Mouse (Mus musculus): ENCODE data around the gene Rnf31. TPM values are rescaled to one million over a fixed set of nuclear protein-coding genes. Genes with fewer than 3 reads are reported as not detected.

Rnf31 gene
- total RNA-seq, 2 experiments from 2014 or later = 15.9 to 16.4 TPM

DNA sequence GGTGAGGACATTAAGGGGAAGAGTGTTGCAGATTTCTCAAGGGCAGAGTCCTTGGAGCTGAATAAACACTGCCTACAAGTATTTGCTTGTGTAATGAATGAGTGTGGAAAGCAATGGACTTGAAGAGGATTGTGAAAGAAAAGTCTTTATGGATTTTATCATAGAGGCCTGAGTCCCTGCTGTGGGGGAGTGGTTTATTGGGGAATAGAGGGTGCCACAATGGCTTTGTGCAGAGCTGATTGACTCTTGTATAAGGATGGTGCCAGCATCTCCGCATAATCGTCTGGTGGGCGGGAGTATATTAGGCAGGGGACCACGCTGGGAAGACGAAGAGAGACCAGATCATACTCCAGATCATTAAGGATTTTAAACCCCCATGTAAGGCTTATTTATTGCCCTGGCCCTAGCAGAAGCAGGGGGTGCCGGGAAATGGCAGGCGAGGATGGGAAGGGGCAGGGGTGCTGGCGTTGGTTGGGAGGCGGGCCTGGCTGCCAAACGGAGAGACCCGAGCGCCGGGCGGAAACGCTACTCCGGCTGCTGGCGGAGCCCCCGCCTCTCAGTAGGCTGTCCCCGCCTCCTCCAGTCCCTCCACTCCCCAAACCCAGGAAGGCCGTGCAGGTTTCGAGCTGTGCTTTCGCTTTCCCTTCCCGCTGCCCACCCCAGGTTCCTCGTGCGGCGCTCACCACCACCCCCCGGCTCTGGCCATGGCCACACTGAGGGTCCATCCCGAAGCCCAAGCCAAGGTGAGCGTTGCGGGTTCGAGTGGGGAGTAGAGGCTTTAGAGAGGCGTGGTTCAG is 13.4 kb upstream of the Rnf31 start, which contains the start of gene Psme1:
Gene Psme1 (plus strand): TSS at position 253 of the 797 bp plus-strand sequence.
- peak; percentile 71 for DNase-seq

DNA sequence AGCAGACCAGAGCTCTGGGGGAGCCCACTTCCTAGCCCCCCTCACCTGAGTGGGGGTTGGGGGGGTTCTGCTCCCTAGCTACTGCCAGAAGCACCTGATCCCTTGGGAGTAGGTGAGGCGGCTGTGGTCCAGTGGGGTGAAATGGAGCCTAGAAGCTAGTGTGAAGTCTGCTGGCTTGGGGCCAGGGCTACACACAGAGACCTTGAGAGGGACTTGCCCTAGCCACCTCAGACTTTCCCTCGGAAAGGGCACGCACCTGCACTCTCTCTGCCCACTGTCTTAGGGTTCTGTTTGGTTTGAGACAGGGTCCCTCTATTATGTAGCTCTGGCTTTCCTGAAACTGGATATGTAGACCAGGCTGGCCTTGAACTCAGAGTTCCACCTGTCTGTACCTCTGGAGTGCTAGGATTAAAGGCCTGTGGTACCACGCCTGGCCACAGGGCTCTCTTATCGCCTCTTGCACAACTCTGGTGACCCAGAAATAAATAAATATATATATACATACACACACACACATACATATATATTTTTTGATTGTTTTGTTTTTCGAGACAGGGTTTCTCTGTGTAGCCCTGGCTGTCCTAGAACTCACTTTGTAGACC is 12.7 kb upstream of the Rnf31 start:
- DNase-seq = peak; percentile 71

DNA sequence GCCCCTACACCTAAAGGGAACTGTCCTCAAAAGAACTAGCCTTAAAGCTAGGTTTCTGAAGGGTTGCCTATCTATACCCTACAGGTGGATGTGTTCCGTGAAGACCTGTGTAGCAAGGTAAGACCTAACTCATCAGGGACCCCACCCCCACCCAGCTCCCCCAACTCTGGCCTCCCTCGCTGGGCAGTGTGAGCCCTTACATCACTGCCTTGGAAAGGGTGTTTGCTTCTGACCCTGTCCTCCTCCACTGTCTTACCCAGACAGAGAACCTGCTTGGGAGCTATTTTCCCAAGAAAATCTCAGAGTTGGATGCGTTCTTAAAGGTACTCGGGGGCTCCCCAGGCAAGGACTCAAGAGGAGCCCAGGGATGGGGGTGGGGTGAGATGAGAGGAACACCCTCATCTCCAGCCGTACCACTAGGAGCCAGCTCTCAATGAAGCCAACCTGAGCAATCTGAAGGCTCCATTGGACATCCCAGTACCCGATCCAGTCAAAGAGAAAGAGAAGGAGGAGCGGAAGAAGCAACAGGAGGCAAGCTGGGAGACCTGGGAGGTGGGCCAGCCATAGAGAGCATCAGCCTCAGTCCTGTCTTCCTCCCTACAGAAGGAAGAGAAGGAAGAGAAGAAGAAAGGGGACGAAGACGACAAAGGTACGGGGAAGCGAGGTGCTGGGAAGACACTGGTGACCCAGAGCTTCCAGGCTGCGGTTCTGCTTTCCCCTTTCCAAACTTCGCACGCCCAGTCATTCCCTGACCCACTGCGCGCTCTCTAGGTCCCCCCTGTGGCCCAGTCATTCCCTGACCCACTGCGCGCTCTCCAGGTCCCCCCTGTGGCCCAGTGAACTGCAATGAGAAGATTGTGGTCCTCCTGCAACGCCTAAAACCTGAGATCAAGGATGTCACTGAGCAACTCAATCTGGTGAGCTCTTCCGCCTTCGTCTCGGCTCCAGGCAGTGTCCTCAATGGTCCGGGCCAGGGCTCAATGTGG is 11.7 kb upstream of the Rnf31 start:
- no peak for DNase-seq

DNA sequence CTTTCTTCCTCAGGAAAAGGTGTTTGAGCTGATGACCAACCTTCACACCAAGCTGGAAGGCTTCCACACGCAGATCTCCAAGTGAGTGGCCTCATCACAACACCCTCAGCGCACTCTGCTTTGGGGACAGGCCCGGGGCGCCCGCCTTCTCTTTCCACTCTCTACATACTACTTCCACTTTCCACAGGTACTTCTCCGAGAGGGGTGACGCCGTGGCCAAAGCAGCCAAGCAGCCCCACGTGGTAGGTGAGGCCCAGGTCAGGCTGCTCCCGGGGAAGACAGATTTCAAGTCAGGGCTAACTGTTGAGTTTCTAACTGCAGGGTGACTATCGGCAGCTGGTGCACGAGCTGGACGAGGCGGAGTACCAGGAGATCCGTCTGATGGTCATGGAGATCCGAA is 10.8 kb upstream of the Rnf31 start:
- DNase-seq = no peak

DNA sequence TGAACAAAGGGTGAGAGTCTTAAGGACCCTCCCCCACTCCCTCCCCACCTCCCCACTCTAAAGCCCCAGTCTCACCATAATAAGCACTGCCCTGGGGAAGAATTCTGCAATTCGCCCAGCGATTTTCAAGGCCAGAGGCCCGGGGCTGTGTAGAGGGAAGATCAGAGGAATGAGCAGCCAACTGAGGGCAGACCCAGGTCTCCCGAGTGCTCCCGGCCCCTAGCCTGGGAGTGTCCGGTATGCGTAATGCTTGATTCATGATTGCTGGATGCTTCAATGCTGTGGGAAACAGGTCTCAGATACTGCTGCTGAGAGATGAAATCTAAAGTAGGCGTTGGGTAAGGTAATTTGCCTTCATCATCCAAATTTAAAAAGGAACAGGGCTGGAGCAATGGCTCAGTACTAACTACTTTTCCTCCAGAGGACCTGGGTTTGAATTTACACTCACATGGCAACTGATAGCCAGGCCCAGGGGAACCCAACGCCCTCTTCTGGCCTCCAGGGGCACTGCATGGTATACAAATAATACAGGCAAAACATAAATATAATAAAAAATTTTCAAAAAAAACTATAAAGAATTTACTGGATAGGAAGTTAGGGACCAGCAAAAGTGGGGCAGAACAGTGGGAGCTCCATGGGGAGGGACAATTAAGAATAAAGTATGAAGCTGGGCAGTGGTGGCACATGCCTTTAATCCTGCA is 9.4 kb upstream of the Rnf31 start:
- no peak for DNase-seq

DNA sequence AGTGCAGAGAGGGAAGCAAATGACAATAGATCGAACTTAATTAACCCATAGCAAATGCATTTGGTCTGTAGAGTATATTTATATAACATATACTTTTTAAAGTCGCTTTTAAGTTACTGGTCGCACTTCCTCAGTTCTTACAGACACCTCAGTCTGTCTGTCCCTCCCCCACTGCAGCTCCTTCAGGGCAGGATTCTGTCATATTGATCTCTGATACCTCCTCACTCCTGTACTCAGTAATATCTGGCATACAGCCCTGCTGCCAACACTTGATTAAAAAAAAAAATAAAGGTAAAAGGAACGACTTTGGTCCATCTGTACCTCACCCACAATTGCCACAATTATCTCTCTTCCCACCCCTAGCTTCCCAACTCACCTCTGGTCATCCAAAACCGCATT is 7.2 kb upstream of the Rnf31 start:
- DNase-seq = no peak

DNA sequence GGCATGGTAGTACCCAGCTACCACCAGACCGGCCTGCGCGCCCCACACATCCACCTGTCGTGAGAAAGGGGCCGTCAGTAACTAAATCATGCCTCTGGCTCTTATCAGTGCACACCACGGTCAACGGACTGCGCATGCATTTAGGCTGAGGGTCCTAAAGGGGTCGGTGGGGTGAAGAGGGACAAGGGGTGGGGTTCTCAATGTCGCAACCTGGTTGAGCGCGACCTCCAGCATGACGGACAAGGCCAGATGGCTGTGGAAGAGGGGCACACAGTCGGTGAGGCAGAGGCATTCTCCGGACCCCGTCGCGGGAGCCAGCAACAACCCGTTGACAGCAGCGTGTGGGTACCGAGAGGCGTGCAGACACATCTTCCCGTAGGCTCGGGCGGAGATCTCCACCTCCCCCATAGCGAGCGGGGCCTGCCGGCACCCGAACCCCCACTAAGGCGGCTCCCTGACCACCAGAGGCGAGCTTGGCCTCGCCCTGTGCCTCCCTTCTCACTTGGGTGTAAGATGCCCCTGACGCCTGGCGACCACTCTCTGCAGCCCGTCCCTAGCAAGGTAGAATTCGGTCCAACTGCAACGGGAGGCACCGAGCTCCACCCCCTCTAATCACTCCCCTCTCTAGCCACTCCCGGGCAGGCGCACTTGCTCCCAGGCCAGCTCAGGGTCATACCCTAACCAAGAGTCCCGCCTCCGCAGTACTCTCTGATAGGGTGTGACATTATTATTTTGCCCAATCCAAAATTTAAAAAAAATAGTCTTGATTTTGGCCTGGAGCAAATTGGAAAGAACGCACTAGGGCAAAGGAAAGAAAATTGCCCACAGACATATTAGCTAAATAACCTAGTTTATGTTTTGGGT is 6.6 kb upstream of the Rnf31 start, which contains the start of gene Emc9:
Gene Emc9 (minus strand): TSS at position 601 of the 864 bp plus-strand sequence.
- DNase-seq = peak; percentile 69

DNA sequence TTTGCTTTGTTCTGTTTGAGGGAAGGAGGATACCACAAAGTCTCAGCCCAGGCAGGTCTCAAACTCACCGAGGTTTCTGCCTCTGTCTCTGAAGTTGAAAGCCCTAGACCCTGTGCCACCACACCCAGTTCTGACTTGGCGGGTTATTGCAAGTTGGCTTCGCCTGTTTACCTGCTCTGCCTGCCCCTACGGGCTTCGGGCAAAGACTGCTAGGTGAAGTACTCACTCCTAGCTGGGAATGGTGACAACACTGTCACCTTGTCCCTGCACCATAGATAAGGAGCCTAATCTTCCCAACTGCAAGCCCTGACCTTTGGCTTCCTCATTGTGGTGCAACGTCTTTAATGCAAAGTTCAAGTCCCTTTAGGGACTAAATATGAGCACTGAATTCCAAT is 5.9 kb upstream of the Rnf31 start:
- DNase-seq = no peak

DNA sequence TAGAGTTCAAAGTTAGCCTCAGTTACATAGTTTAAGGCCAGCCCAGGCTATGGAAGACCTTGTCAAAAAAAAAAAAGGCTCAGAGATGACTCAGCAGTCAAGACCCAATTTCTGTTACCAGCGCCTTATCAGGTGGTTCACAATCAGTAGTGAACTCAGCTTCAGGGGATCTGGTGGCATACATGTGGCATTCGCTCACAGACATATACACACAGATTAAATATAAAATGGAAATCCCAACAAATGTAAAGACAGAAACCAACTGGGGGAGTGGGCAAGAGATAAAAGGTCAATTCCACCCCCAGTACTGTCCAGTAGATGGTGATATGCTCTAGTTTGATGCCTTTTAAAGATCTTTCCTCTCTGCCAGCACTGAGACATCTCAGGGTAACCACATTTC is 5.4 kb upstream of the Rnf31 start:
- no peak for DNase-seq

DNA sequence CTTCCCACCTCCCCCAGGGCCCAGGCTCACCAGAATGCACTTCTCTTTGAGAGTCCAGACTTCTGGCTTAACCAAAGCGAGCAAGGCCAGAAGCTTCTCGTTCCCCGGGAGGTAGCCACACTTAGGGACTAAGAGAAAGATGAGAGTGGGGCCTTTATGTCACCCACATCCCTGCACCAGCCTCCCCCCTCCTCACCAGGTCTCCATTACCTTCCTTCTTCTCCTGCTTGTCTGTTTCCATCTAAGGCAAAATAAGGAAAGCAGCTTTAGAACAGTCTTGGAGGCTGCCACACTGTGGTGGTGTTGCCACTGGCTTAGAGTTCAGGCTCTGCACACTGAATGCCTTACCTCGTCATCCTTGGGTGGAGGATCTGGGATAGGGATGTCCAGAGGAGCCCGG is 2.2 kb upstream of the Rnf31 start:
- no peak for DNase-seq

DNA sequence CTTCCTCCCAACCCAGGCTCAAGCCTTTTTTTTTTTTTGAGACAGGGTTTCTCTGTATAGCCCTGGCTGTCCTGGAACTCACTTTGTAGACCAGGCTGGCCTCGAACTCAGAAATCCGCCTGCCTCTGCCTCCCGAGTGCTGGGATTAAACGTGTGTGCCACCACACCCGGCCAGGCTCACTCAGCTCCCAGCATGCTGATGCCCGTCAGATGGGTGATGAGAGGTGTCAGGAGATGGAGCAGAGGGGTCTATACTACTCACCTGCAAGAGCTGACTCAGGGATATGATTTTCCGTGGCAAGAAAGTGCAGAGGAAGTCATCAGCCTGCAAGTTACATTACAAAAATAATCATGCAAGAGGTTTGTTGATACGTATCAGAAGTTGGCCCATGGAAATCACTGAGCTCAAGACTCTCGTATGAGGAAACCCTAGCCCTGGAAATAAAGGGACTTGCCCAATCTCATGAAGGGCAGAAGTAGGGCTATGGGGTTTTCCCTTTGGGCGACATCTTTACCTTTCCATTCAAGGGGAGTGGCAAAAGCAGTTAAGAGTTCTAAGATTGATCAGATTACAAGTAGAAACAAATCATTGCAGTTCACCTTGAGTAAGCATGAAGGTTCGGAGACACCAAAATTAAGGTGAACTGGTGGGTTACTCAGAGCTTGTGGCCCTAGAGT is 1.6 kb upstream of the Rnf31 start:
- no peak for DNase-seq

DNA sequence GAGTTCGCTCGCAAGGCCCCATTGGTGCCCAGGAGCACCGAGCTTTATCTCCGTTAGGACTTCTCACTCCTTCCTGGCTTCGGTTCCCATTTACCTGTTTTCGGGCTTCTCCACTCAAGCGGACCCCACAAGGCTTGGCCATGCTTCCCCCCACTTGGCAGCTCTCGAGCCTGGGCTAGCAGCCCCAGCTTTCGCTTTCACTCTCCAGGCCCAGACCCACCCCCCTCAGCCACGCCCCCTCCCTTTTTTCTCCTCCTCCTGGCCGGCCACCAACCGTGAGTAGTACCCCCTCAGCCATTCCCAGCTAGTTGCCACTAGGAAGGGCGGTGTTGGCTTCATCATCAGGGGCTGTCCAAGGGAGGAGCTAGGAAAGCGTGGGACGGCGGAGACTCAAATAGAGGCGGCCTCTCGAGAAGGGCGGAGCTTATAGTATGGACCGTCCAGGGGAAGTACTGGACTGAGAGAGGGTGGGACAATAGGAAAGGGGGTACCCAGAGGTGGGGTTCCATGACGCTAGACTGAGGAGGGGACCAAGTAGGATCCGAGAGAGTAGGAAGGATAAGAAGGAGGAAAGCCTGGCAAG is 669 bp upstream of the Rnf31 start, which contains the start of gene Psme2:
Gene Psme2 (minus strand): TSS at position 366 of the 583 bp plus-strand sequence.
- DNase-seq = peak; percentile 88

DNA sequence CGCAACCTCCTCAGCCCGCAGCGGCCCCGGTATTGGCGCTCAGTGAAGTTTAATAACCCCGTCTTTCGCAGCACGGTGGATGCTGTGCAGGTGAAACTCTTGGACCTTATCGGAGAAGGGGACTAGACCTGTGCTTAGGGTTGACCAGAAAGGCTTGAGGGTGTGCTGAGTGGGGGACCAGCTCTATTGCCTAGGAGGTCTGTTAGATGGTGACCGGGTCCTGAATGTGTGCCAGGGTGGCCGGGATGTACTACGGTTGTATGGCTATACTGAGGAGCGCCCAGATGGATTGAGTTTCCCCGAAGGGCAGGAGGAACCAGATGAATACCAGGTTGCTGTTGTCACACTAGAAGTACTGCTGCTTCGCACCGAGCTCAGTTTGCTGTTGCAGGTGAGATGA is 718 bp downstream of the Rnf31 start:
- DNase-seq = no peak

DNA sequence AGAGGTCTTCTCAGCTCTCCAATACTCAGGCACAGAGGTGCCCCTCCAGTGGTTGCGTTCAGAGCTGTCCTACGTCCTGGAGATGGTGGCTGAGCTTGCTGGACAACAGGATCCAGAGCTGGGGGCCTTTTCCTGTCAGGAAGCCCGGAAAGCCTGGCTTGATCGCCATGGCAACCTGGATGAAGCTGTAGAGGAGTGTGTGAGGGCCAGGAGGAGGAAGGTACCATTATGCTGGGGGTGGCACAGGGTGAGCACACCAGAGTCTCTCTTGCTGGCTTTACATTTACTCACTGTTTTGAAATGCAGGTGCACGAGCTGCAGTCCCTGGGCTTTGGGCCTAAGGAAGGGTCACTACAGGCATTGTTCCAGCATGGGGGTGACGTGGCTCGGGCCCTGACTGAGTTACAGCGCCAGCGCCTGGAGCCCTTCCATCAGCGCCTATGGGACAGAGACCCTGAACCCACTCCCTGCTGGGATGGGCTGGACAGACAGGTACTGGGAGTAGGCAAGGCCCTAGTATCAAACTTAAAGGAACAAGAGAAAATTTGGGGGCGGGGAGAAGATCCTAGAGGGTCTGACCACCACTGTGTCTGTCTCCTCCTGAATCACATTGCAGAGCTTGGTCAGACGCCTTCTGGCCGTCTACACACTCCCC is 4.7 kb downstream of the Rnf31 start:
- no peak for DNase-seq

DNA sequence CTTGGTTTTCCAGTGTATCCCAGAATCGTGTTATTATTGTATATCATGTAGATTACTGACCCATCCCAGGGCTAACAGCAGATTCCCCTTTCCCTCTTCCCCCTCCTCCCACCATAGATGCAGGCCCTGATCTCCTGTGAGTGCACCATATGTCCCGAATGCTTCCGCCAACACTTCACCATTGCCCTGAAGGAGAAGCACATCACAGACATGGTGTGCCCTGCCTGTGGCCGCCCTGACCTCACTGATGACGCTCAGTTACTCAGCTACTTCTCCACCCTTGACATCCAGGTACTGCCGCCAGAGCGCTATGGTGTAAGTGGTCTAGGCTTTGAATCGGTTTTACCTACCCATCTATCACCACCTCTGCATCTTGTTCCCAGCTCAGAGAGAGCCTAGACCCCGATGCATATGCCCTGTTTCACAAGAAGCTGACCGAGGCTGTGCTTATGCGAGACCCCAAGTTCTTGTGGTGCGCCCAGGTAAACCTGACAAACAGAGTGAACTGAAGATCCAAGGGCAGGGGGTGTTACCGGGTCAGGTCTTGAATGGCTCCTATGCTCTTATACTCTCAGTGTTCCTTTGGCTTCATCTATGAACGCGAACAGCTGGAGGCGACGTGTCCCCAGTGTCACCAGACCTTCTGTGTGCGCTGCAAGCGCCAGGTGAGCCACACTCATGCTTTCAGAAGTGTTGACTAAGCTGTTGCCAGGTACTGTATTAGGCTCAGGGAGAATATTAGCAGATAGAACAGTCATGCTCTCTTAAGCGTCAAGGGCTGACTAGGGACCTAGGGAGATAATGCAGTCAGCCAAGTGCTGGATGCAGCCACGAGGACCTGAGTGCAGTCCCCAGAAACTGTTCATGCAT is 7.2 kb downstream of the Rnf31 start:
- no peak for DNase-seq

DNA sequence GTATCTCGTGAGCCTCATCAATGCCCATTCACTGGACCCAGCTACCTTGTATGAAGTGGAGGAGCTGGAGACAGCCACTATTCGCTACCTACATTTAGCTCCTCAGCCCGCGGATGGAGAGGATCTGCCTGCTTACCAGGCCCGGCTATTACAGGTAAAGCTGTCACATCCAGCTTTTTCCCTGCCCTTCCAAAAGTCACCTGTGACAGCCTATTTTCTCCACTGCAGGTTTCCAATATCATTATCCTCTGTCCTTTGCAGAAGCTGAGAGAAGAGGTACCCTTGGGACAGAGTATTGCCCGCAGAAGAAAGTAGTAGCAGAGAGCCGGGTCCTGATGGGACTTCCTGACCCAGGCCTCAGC is 11.7 kb downstream of the Rnf31 start, which contains the start of gene Irf9:
Gene Irf9 (plus strand): TSS at position 301 of the 362 bp plus-strand sequence.
- no peak for DNase-seq

DNA sequence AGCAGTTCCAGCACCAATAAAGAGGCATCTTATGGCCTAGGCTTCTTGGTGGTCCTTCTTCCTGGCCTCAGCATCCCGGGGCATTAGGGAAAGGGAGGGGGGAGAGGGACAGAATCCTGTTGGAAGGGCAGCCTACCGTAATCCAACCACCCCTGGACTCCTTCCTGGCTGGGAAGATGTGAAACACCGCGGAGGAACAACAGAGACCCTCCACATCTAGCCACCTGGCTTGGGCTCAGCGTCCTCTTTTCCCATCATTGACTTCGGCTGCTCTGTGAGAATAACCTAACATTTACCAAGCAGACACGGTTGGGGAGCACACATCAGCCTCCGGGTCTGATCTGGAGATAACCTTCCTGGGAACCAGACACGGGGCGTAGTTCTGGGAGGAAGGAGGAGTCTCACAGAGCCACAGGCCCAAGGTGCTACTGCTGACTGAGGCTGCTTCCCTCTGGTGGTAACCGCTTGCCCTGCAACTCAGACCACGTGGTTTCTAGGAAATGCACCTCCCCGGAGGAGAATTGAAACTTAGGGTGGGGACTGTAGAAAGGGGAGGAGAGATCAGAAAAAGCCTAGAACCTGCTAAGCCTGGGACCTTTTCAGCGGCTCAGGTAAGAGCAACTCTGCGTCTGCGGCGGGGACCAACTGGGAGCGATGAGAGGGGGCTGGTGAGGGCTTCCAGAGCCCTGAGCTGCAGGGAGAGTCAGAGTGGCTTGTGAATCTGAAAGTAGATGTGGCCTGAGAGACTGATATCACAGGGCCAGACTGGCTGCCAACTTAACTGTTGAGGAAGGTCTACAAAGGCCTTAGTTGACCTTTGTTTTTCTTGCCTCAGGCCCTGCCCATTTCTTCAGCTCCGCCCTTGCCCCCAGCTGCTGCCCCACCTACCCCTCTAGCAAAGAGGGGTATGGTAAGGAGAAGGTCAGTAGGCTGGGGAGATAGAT is 12.4 kb downstream of the Rnf31 start:
- peak; percentile 82 for DNase-seq
